Mouse (Mus musculus) liver, embryonic 14.5 days (tissue): Measurements from ENCODE around the gene Kif26b.

Experiments used
- CTCF ChIP-seq: IDR thresholded peaks from 2 replicates; pipeline ENCODE4 v1.5.1; 2016; ENCODE audit warnings: antibody characterized with exemption, low read depth, control low read depth
- EP300 ChIP-seq: IDR thresholded peaks from 2 replicates; pipeline ENCODE4 v1.6.1; 2016; ENCODE audit warnings: antibody characterized with exemption, low read depth

DNA sequence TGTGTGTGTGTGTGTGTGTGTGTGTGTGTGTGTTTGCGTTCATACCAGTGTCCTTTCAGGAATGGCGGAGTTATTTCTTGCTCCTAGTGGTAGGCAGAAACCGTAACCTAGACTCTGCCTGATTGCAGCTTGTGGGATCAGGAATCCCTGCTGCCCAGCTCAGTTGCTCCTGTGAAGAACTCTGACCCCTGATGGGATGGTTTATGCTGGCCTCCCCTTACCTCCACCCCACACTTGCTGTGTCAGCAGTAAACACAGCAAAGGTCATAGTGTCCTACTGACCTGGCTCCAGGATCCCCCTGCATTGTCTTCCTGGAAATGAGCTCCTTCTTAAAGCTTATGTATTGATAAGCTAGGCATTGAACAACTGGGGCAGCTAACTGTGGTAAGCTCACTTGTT lies 162.8 kb downstream of the Kif26b start:
- TF ChIP-seq CTCF (no peak), EP300 (no peak)
